Mouse (Mus musculus) MEL (cell line): ENCODE data around the gene Igf2bp3.

Source experiments
- BHLHE40 ChIP-seq: IDR thresholded peaks from 2 replicates; pipeline ENCODE4 v1.6.1; 2012; ENCODE audit warnings: low read depth, mild to moderate bottlenecking, inconsistent platforms, low read length, improper control_type of control experiment, borderline replicate concordance
- CHD2 ChIP-seq: IDR thresholded peaks from 2 replicates; pipeline ENCODE4 v1.6.1; 2011; ENCODE audit warnings: low read length, improper control_type of control experiment
- CTCF ChIP-seq, 3 experiments: IDR thresholded peaks in 2 of 3; conservative IDR thresholded peaks in 1 of 3; 2 replicates each; pipeline ENCODE4 v1.5.1; 2011 to 2012; ENCODE audit warnings: low read length in 3 of 3, low read depth in 2 of 3, mild to moderate bottlenecking in 2 of 3, improper control_type of control experiment in 1 of 3, inconsistent platforms in 1 of 3, mixed read lengths in 1 of 3, moderate library complexity in 1 of 3; ENCODE audit not compliant: control insufficient read depth in 1 of 3, insufficient read depth in 1 of 3, poor library complexity in 1 of 3, severe bottlenecking in 1 of 3
- ELF1 ChIP-seq: IDR thresholded peaks from 2 replicates; pipeline ENCODE4 v1.6.1; 2014; ENCODE audit warnings: low read depth, mild to moderate bottlenecking, inconsistent platforms, low read length, improper control_type of control experiment, moderate library complexity
- EP300 ChIP-seq, 2 experiments: IDR thresholded peaks; 2 replicates each; pipeline ENCODE4 v1.6.1; 2011; ENCODE audit warnings: improper control_type of control experiment in 2 of 2, low read length in 2 of 2, low read depth in 1 of 2, mild to moderate bottlenecking in 1 of 2
- ETS1 ChIP-seq: IDR thresholded peaks from 2 replicates; pipeline ENCODE4 v1.6.1; 2012; ENCODE audit warnings: low read depth, mild to moderate bottlenecking, inconsistent platforms, low read length, improper control_type of control experiment, moderate library complexity
- MAX ChIP-seq: IDR thresholded peaks from 2 replicates; pipeline ENCODE4 v1.6.1; 2011; ENCODE audit warnings: low read length, improper control_type of control experiment
- POLR2A ChIP-seq, 2 experiments: IDR thresholded peaks; 2 replicates each; pipeline ENCODE4 v1.6.1; 2011 to 2012; ENCODE audit warnings: low read length in 2 of 2, mild to moderate bottlenecking in 2 of 2, control low read depth in 1 of 2, improper control_type of control experiment in 1 of 2, low read depth in 1 of 2, moderate library complexity in 1 of 2; ENCODE audit not compliant: control insufficient read depth in 1 of 2, insufficient read depth in 1 of 2, poor library complexity in 1 of 2
- SIN3A ChIP-seq: IDR thresholded peaks from 2 replicates; pipeline ENCODE4 v1.6.1; 2012; ENCODE audit warnings: low read length, improper control_type of control experiment, inconsistent platforms
- TBP ChIP-seq: IDR thresholded peaks from 2 replicates; pipeline ENCODE4 v1.8.0; 2011; ENCODE audit warnings: low read depth, low read length, improper control_type of control experiment
- UBTF ChIP-seq: IDR thresholded peaks from 2 replicates; pipeline ENCODE4 v1.6.1; 2012; ENCODE audit warnings: low read depth, mild to moderate bottlenecking, inconsistent platforms, low read length, improper control_type of control experiment, moderate library complexity, borderline replicate concordance; ENCODE audit not compliant: insufficient read depth
- ZC3H11A ChIP-seq: IDR thresholded peaks from 2 replicates; pipeline ENCODE4 v1.6.1; 2012; ENCODE audit warnings: low read depth, mild to moderate bottlenecking, inconsistent platforms, low read length, improper control_type of control experiment
- ZMIZ1 ChIP-seq: IDR thresholded peaks from 2 replicates; pipeline ENCODE4 v1.6.1; 2012; ENCODE audit warnings: low read depth, mild to moderate bottlenecking, inconsistent platforms, low read length, improper control_type of control experiment, moderate library complexity

- TF ChIP-seq SIN3A (no peak), ZC3H11A (no peak), CTCF (IDR thresholded peaks at IDR 0.05 in 2 of 3, conservative IDR thresholded peaks at IDR 0.05 in 1 of 3; ENCODE audit: control insufficient read depth in 1 of 3, insufficient read depth in 1 of 3, low read depth in 2 of 3, low read length in 3 of 3, poor library complexity in 1 of 3, severe bottlenecking in 1 of 3) (no peak), BHLHE40 (no peak), ZMIZ1 (no peak), CHD2 (no peak), ETS1 (no peak), ELF1 (no peak), POLR2A (IDR thresholded peaks at IDR 0.05; ENCODE audit: control insufficient read depth in 1 of 2, insufficient read depth in 1 of 2, low read depth in 1 of 2, low read length in 2 of 2, poor library complexity in 1 of 2) (no peak), TBP (no peak), EP300 (IDR thresholded peaks at IDR 0.05; ENCODE audit: low read depth in 1 of 2, low read length in 2 of 2) (no peak), UBTF (no peak), MAX (no peak)
Observed at GRCm38 (mm10) chr6:49176018-49176417, 38.7 kb downstream of the Igf2bp3 start.
